Mouse (Mus musculus) retina, postnatal 1 day (tissue): ENCODE results near the gene Slc39a1.

Experiments used
- DNase-seq: peaks from one replicate; pipeline ENCODE4 v3.0.0-alpha.2; 2012

The Slc39a1 gene

GRCm38 (mm10) chr3:90247960-90248745, at the start of gene Slc39a1:
Gene Slc39a1, plus strand, starts transcription at chr3:90248172.
- DNase-seq = peak; percentile 98

GRCm38 (mm10) chr3:90202884-90203283, 45.1 kb upstream of the Slc39a1 start:
- peak; percentile 36 for DNase-seq

DNA sequence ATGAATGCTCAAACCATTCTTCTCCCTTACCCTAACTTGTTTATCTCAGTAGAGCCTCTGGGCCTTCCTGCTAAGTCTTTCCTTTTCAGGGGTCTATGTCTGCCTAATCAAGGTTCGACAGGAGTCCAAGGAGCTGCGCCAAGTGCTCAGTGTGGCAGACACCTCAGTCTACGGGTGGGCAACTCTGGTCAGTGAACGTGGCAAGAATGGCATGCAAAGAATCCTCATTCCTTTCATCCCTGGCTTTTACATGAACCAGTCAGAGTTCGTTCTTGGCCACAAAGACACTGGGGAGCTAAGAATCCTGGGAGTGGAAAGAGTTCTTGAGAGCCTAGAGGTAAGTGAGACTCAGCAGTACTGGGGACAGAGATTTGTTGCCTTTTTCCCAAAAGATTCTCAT, 44.4 kb upstream of the Slc39a1 start:
- no peak for DNase-seq

- no peak for DNase-seq
These were observed 43.4 kb upstream of the Slc39a1 start for GRCm38 (mm10) chr3:90204582-90204981.

DNA sequence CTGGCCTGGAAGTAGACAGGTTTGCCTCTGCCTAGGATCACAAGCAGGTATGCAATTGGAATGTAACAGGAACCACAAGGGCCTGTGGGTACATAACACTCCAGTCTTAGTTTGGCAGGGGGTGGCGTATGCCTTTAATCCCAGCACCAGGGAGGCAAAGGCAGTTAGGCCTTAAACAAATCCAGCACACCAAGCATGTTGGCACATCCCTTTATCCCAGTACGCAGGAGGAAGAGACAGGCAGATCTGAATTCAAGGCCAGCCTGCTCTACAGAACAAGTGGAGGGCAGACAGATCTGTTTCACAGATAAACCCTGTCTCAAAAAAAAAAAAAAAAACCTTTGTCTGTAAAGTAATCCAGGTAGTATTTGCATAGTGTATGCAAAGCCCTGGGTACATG, 39.3 kb upstream of the Slc39a1 start:
- no peak for DNase-seq

DNA sequence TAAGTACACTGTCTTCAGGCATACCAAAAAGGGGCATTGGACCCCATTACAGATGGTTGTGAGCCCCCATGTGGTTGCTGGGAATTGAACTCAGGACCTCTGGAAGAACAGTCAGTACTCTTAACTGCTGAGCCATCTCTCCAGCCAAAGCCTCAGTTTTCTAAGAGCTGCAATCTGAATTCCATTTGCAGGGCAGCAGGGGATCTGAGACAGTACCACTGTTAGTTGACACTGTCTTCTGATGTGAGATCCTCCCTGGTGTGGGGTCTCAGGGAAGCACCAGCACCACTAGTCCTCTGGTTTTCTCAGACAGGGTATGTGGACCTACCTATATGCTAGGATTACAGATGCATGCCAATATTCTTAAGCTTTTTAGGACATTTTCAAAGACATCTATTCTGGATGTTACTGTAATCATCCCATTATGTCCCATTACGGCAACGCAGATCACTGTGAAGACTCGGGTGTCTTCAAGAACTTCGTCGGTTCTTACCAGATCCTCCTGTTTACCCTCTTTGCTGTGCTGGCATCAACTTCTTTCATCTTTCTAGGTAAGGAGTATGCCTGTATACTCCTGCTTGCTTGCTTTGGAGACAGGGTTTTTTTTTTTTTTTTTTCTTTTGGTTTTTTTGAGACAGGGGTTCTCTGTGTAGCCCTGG, 37.9 kb upstream of the Slc39a1 start:
- no peak for DNase-seq

- DNase-seq = no peak
These were observed 36.2 kb upstream of the Slc39a1 start for GRCm38 (mm10) chr3:90211475-90212398.

DNA sequence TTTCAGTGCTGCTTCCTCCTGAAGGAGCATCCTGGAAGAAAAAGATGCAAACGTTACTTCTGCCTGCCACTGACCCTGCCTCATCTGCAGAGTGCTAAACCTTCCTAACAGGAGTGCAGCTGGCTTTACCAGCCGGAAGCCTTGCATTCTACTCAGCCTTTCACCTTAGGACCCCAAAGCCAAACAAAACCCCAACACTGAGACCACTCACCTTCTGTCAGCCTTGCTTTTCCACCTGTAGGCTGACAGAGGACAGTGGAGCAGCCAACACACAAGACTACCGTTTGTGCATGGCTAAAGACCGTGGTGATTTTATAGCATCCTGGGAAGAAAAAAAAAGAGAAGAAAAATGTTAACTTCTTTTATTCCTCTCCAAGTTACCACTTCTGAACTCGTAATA, 35.2 kb upstream of the Slc39a1 start:
- no peak for DNase-seq

- DNase-seq = peak; percentile 97
These were observed 34.5 kb upstream of the Slc39a1 start, which contains the start of the genes Rps27 and Rab13 for GRCm38 (mm10) chr3:90213377-90213866. Gene Rps27, minus strand, starts transcription at chr3:90213651. Gene Rab13, plus strand, starts transcription at chr3:90213695.

GRCm38 (mm10) chr3:90213956-90214684, 33.9 kb upstream of the Slc39a1 start:
- no peak for DNase-seq

GRCm38 (mm10) chr3:90215825-90216380, 32.1 kb upstream of the Slc39a1 start:
- peak; percentile 20 for DNase-seq

DNA sequence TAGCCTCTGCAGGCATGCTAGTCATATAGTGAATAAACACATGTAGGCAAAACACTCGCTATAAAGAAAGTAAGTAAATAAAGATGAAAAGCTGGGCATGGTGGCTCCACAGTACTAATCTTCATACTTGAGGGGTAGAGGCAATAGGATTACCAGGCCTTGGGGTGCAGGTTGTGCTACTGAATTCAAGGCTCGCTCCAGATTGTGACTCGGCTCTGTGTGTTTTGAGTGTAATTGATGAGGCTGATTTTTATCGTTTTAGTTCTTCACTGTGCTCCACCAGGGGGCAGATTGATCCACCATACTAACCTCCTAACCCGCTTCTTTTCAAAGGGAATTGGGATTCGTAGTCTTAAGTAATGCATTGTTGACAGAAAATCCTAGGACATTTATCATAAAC, 27.9 kb upstream of the Slc39a1 start:
- peak; percentile 85 for DNase-seq

DNA sequence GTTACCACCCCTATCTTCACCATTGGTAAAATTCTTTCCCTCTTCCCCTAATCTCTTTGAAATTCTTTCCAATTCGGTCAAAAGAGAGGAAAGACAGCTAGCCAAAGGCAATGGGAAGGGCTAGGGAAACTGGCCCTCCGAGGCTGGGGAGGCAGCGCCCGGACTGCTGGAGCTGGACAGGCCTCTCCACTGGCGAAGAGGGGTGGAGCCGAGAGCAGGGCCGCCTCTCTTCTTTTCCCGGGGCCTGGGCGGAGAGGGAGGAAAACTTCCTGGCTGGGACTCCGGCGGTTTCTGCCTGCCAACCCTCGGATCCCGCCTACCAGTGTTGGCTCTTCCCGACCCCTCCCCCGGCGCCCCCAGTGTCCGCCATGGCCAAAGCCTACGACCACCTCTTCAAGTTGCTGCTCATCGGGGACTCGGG, 27.4 kb upstream of the Slc39a1 start:
- DNase-seq = peak; percentile 70

- no peak for DNase-seq
These were observed 26.8 kb upstream of the Slc39a1 start for GRCm38 (mm10) chr3:90221123-90221522.

DNA sequence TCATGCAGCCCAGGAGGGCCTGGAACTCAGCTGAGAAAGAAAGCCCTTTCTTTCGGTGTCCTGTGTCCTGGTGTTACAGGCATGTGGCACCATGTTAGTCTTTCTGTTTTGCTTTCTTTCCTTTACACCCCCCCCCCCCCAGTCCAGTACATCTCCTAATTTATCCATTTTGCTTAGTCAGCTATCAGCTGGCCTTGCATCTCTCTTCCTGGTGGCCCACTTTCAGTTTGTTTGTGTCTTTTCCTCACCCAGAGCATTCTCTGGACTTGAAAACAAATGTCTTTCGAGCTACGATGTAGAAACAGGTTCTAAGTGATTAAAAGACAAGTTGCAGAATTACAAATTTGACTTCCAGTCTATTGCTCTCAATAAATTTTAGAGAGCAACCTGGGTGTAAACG, 25.5 kb upstream of the Slc39a1 start:
- no peak for DNase-seq

GRCm38 (mm10) chr3:90222941-90223340, 25.0 kb upstream of the Slc39a1 start:
- no peak for DNase-seq

DNA sequence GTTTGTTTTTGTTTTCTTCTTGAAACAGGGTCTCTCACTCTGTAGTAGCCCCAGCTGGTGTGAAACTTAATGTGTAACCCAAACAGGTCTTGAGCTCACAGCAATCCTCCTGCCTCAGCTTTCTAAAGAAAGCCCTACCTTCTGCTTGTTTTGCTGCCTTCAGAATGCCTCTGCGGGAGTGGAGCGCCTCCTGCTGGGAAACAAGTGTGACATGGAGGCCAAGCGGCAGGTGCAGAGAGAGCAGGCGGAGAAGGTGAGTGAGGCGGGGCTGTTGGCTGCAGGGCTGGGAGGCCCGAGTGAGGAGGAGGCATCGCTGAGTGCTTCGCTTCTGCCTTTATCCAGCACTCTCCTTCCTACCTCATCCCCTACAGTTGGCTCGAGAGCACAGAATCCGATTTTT, 23.6 kb upstream of the Slc39a1 start:
- DNase-seq = no peak

GRCm38 (mm10) chr3:90231075-90231474, 16.9 kb upstream of the Slc39a1 start:
- no peak for DNase-seq

- peak; percentile 97 for DNase-seq
These were observed 16.3 kb upstream of the Slc39a1 start, which contains the start of gene Jtb for GRCm38 (mm10) chr3:90231507-90232333. Gene Jtb, plus strand, starts transcription at chr3:90231597.

GRCm38 (mm10) chr3:90241251-90241650, 6.7 kb upstream of the Slc39a1 start:
- no peak for DNase-seq
